Mouse (Mus musculus): ENCODE measurements around the gene T.

DNA sequence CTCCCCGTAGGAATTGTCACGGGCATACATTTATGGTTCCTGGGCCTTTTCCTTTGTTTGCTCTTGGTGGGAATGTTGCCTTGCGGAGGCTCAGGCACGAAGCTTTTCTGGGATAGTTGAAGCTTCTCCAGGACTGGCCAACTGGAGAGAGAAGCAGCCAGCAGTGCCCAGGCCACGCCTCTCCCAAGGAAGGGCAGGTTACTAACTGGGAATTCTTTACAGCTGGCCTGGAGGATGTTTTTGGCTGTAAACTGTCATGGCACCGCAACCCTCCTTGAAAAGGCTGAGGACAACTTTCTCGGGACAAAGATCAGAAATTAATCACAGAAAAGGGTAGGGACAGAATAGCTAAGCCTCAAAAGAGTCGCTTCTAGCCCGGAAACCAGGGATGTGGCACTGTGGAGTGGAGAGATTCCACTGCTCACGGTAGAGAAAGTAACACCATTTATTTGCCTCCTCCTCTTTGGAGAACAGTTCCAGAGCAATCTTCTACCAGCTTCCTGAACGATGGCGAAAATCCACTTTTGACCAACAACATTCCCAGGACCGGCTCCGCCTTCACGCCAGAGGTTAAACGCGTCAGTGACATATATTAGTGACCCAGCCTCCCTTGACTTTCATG lies 1.9 kb upstream of the T start:
- no peak for TF ChIP-seq CTCF (IDR thresholded peaks at IDR 0.05; ENCODE audit: low read depth, low read length)
- TF ChIP-seq GATA1 (IDR thresholded peaks at IDR 0.05; ENCODE audit: borderline replicate concordance, low read length), result no peak
- TF ChIP-seq GATA2 (IDR thresholded peaks at IDR 0.05; ENCODE audit: borderline replicate concordance, low read depth, low read length), result no peak
- no peak for TF ChIP-seq TAL1 (conservative IDR thresholded peaks at IDR 0.05; ENCODE audit: low read depth, low read length)
